Mouse (Mus musculus): Measurements from ENCODE around the gene Clec4a3. TPM values are rescaled to one million over a fixed set of nuclear protein-coding genes. Genes with fewer than 3 reads are reported as not detected.
"Not testable (repeated sequence)": the region's sequence is repeated elsewhere in the genome, so short reads cannot be mapped to it uniquely, and the experiment has no call there.

Clec4a3 gene
- polyA plus RNA-seq, 1 experiment from 2014 or later: 1.0 TPM

- ATAC-seq: no peak
- H3K9ac ChIP-seq (ENCODE audit: low read depth, low read length): no peak overlapping the region
- TF ChIP-seq CTCF (IDR thresholded peaks at IDR 0.05; ENCODE audit: low read depth): no peak
- no peaks in the 10 kb centered on the region for H3K36me3 ChIP-seq (ENCODE audit: control insufficient read depth, insufficient read depth)
- no peaks in the 10 kb centered on the region for H3K9me3 ChIP-seq (ENCODE audit: control insufficient read depth)
- WGBS: 77% methylated on average over 2 of the region's 2 CpGs
- H3K4me2 ChIP-seq (replicated peaks; ENCODE audit: low read depth): no peak overlapping the region
- no peak overlapping the region for H3K27ac ChIP-seq (ENCODE audit: low read depth, low read length)
- H3K27me3 ChIP-seq (replicated peaks; ENCODE audit: control insufficient read depth, insufficient read depth, low read length): no peaks in the 10 kb centered on the region
- no peak overlapping the region for H3K4me3 ChIP-seq (ENCODE audit: low read depth, low read length)
- H3K4me1 ChIP-seq (replicated peaks; ENCODE audit: control insufficient read depth, insufficient read depth, low read length): no peaks in the 10 kb centered on the region
These were observed 16.7 kb downstream of the Clec4a3 start for GRCm38 (mm10) chr6:122969048-122969447.

DNA sequence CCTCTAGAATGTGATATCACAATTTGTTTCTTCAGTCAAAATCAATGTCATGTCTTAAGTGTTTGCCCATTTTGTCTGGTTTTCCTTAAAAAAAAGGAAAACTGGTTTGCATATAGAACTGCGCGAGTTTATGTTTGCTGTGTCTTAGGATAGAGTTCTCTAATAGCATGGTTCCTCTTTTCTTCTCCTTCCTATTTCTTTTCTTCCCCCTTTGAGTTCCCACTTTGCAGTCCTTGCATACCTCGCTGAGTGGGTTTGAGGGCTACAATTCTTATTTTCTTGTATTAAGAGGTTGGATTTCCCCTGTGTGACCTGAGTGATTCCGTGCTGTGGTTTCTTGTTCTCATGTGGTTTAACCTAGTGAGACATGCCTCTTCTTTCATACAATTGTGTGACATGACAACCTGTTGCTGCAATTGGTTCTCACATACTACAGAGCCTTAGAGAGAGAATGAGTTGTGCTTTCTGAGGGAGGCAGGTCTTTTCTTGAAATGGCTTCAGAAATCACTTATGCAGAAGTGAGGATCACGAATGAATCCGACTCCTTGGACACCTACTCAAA lies 37.6 kb downstream of the Clec4a3 start, which contains the start of gene Clec4a4:
Clec4a4 (plus strand) TSS at position 492 of the 562 bp plus-strand sequence.
- no peaks in the 10 kb centered on the region for H3K4me1 ChIP-seq (replicated peaks; ENCODE audit: control insufficient read depth, insufficient read depth, low read length)
- H3K4me3 ChIP-seq (ENCODE audit: low read depth, low read length): no peak within 1 kb of the TSS
- no peak within 1 kb of the TSS for H3K4me2 ChIP-seq (replicated peaks; ENCODE audit: low read depth)
- H3K36me3 ChIP-seq (ENCODE audit: control insufficient read depth, insufficient read depth): no peaks in the 10 kb centered on the region
- H3K27ac ChIP-seq (ENCODE audit: low read depth, low read length): no peak within 1 kb of the TSS
- no peak for ATAC-seq
- TF ChIP-seq CTCF (IDR thresholded peaks at IDR 0.05; ENCODE audit: low read depth): no peak
- 0 out of 2 replicates have a peak, but pooled peaks cover 6% of the 10 kb centered on the region for H3K9me3 ChIP-seq (ENCODE audit: control insufficient read depth)
- no peaks in the 10 kb centered on the region for H3K27me3 ChIP-seq (replicated peaks; ENCODE audit: control insufficient read depth, insufficient read depth, low read length)
- 82% methylated on average over 6 of the region's 6 CpGs for WGBS
- no peak within 1 kb of the TSS for H3K9ac ChIP-seq (ENCODE audit: low read depth, low read length)

DNA sequence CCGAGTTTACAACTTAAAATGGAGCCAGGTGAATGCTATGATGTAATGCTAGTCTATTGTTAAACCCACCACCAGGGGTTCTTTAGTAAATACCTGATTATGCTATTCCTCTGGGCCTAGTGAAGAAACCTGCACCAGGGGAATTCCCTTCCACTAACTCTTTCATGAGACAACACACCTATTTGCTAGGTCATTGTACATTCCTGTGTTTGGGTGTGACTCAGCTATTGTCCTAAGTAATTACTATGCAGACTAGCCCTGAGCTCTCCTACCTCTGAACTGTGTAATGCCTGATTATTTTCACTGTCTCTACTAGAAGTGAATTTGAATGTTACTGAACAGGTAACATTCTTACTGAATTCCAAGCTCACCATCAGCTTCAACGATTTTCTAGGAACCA lies 52.4 kb downstream of the Clec4a3 start:
- WGBS: 77% methylated on average over 2 of the region's 2 CpGs

DNA sequence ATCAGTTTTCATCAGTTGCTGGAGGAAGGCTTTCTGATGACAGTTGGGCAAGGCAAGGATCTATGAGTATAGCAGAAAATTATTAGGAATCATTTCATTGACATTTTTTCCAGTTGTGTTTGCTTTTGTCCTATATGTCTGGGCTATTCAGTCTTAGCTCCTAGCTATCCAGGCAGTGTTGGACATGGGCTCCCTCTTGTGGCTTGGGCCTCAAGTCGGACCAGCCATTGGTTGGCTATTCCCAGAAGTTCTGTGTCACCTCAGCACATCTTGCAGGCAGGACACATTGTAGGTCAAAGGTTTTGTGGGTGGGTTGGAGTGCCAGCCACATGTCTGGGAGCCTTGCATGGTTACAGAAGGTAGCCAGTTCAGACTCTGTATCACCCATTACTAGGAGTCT lies 53.3 kb downstream of the Clec4a3 start:
- Histone ChIP-seq H3K9ac (ENCODE audit: low read depth, low read length) (no peak overlapping the region), H3K4me3 (ENCODE audit: low read depth, low read length) (no peak overlapping the region), H3K9me3 (ENCODE audit: control insufficient read depth) (no peaks in the 10 kb centered on the region), H3K36me3 (ENCODE audit: control insufficient read depth, insufficient read depth) (no peaks in the 10 kb centered on the region), H3K27ac (ENCODE audit: low read depth, low read length) (no peak overlapping the region), H3K4me2 (replicated peaks; ENCODE audit: low read depth) (no peak overlapping the region), H3K27me3 (replicated peaks; ENCODE audit: control insufficient read depth, insufficient read depth, low read length) (no peaks in the 10 kb centered on the region), H3K4me1 (replicated peaks; ENCODE audit: control insufficient read depth, insufficient read depth, low read length) (no peaks in the 10 kb centered on the region)
- peak; percentile 43 for TF ChIP-seq CTCF (IDR thresholded peaks at IDR 0.05; ENCODE audit: low read depth)
- 58% methylated on average over 1 of the region's 1 CpGs for WGBS
- no peak for ATAC-seq

More for the DNA sequence above, 52.4 kb downstream of the Clec4a3 start:
- not testable (repeated sequence) for H3K9ac ChIP-seq (ENCODE audit: low read depth, low read length); H3K27me3 ChIP-seq (replicated peaks; ENCODE audit: control insufficient read depth, insufficient read depth, low read length); H3K4me2 ChIP-seq (replicated peaks; ENCODE audit: low read depth); H3K4me3 ChIP-seq (ENCODE audit: low read depth, low read length); H3K4me1 ChIP-seq (replicated peaks; ENCODE audit: control insufficient read depth, insufficient read depth, low read length); H3K27ac ChIP-seq (ENCODE audit: low read depth, low read length); ATAC-seq; H3K36me3 ChIP-seq (ENCODE audit: control insufficient read depth, insufficient read depth); H3K9me3 ChIP-seq (ENCODE audit: control insufficient read depth)

Other genes starting within 250 kb of the Clec4a3 start
- 0.08 and 0.12 TPM in 2 replicates for gene Nanog, start 245.0 kb upstream of the Clec4a3 start, polyA plus RNA-seq (2015; fragmentation: Nextera tagmentation; extraction: Ambion mirVana)
- 2.9 TPM in 2 replicates for gene Slc2a3, start 150.9 kb upstream of the Clec4a3 start, polyA plus RNA-seq (2015; fragmentation: Nextera tagmentation; extraction: Ambion mirVana)
- 2.8 and 2.9 TPM in 2 replicates for gene Foxj2, start 132.6 kb upstream of the Clec4a3 start, polyA plus RNA-seq (2015; fragmentation: Nextera tagmentation; extraction: Ambion mirVana)
- gene C3ar1, start 96.4 kb upstream of the Clec4a3 start, polyA plus RNA-seq (2015; fragmentation: Nextera tagmentation; extraction: Ambion mirVana): 2.1 and 2.2 TPM in 2 replicates
- 45.8 and 48.7 TPM in 2 replicates for gene Necap1, start 78.0 kb upstream of the Clec4a3 start, polyA plus RNA-seq (2015; fragmentation: Nextera tagmentation; extraction: Ambion mirVana)
- 1.4 and 1.8 TPM in 2 replicates for gene Clec4a1, start 30.7 kb upstream of the Clec4a3 start, polyA plus RNA-seq (2015; fragmentation: Nextera tagmentation; extraction: Ambion mirVana)
- not detected in 2 replicates for gene Clec4a4, start 37.9 kb downstream of the Clec4a3 start, polyA plus RNA-seq (2015; fragmentation: Nextera tagmentation; extraction: Ambion mirVana)
- gene Clec4b1, start 97.4 kb downstream of the Clec4a3 start, polyA plus RNA-seq (2015; fragmentation: Nextera tagmentation; extraction: Ambion mirVana): not detected in 2 replicates
- gene Clec4a2, start 153.9 kb downstream of the Clec4a3 start, polyA plus RNA-seq (2015; fragmentation: Nextera tagmentation; extraction: Ambion mirVana): 5.1 and 5.4 TPM in 2 replicates
- not detected in 2 replicates for gene Clec4b2, start 220.4 kb downstream of the Clec4a3 start, polyA plus RNA-seq (2015; fragmentation: Nextera tagmentation; extraction: Ambion mirVana)